Mouse (Mus musculus) mouse trophoblast stem cell (cell line): ENCODE results near the gene Klhdc8a.
"Not testable (repeated sequence)": the region's sequence is repeated elsewhere in the genome, so short reads cannot be mapped to it uniquely, and the experiment has no call there.

Experiments
- in situ Hi-C, 2 experiments: fragments of 300-500 bp; cut with MseI, MboI; formaldehyde crosslinking; loops; 2 replicates in 1 of 2; 3 replicates in 1 of 2; pipeline ENCODE4 v1.15.1; 2025

Klhdc8a gene

GRCm38 (mm10) chr1:132343656-132344055 is 45.2 kb downstream of the Klhdc8a start:
- in situ Hi-C loops, result no loop called here

- in situ Hi-C loops, result no loop called here
Measured at GRCm38 (mm10) chr1:132345514-132345913, 47.1 kb downstream of the Klhdc8a start.

- in situ Hi-C loops, result no loop called here
Measured at GRCm38 (mm10) chr1:132346134-132346851, 47.9 kb downstream of the Klhdc8a start.

GRCm38 (mm10) chr1:132346951-132347350 is 48.5 kb downstream of the Klhdc8a start:
- in situ Hi-C loops, result no loop called here

GRCm38 (mm10) chr1:132348401-132348800 is 50.0 kb downstream of the Klhdc8a start:
- in situ Hi-C loops, result no loop called here

- in situ Hi-C loops, result not testable (repeated sequence)
Measured at GRCm38 (mm10) chr1:132349049-132349448, 50.6 kb downstream of the Klhdc8a start.

GRCm38 (mm10) chr1:132349601-132350000 is 51.2 kb downstream of the Klhdc8a start:
- in situ Hi-C loops, result not testable (repeated sequence)

- in situ Hi-C loops, result no loop called here
Measured at GRCm38 (mm10) chr1:132351058-132351457, 52.6 kb downstream of the Klhdc8a start.

- in situ Hi-C loops, result no loop called here
Measured at GRCm38 (mm10) chr1:132353389-132353788, 55.0 kb downstream of the Klhdc8a start.

GRCm38 (mm10) chr1:132354234-132354633 is 55.8 kb downstream of the Klhdc8a start:
- in situ Hi-C loops, result no loop called here

GRCm38 (mm10) chr1:132355162-132355601 is 56.8 kb downstream of the Klhdc8a start:
- in situ Hi-C loops, result loop anchor here (5.0 kb wide), 1 partner anchor 43 kb away; no protein-coding TSS in a partner anchor

- in situ Hi-C loops, result loop anchor here (5.0 kb wide), 1 partner anchor 44 kb away; no protein-coding TSS in a partner anchor
Measured at GRCm38 (mm10) chr1:132355841-132356242, 57.4 kb downstream of the Klhdc8a start.

- in situ Hi-C loops, result loop anchor here (5.0 kb wide), 1 partner anchor 45 kb away; no protein-coding TSS in a partner anchor
Measured at GRCm38 (mm10) chr1:132356841-132357240, 58.4 kb downstream of the Klhdc8a start.
